Mouse (Mus musculus): ENCODE results near the gene Vstm4. TPM values are rescaled to one million over a fixed set of nuclear protein-coding genes. Genes with fewer than 3 reads are reported as not detected.
A peak's percentile ranks its signal among the peaks of the same experiment; 100 is the strongest.

Gene Vstm4
- polyA plus RNA-seq, 1 experiment from 2014 or later, result 4.2 TPM

DNA sequence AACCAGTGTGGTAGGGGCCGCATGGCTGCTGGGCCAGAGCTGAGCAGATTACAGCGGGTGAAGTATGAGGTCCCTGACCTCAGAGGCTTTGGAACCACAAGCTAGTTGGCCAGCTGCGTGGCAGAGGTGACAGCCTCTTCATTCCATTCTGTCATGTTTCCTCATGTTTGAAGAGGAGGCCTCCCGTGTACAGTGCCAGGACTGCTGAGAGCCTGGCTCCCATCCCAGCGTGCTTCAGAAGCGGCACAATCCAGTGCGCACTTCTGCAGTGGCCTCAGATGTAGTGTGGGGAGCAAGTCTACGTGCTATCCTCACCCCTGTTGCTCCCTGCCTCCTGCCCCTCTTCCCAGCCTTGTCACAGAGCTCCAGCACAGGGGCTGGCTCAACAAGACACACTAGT, 99.9 kb downstream of the Vstm4 start:
- 80% methylated on average over 8 of the region's 8 CpGs for WGBS
- H3K4me1 ChIP-seq (ENCODE audit: control insufficient read depth, insufficient read depth, low read length), result no peaks in the 10 kb centered on the region
- no peak overlapping the region for H3K4me2 ChIP-seq (ENCODE audit: low read depth, low read length)
- DNase-seq (ENCODE audit: low spot score) (no peak), ATAC-seq (replicated peaks; ENCODE audit: insufficient number of reproducible peaks, low FRiP score, low TSS enrichment, low read depth) (no peak)
- H3K9ac ChIP-seq (replicated peaks; ENCODE audit: low read length), result no peak overlapping the region
- H3K27me3 ChIP-seq (ENCODE audit: control insufficient read depth, insufficient read depth, low read length), result no peaks in the 10 kb centered on the region
- no peak overlapping the region for H3K4me3 ChIP-seq (ENCODE audit: low read depth, low read length)
- H3K9me3 ChIP-seq (replicated peaks; ENCODE audit: control insufficient read depth, low read length), result no peaks in the 10 kb centered on the region
- H3K27ac ChIP-seq (replicated peaks; ENCODE audit: low read depth, low read length), result no peak overlapping the region
- no peaks in the 10 kb centered on the region for H3K36me3 ChIP-seq (replicated peaks; ENCODE audit: control insufficient read depth, insufficient read depth, low read depth, low read length)

DNA sequence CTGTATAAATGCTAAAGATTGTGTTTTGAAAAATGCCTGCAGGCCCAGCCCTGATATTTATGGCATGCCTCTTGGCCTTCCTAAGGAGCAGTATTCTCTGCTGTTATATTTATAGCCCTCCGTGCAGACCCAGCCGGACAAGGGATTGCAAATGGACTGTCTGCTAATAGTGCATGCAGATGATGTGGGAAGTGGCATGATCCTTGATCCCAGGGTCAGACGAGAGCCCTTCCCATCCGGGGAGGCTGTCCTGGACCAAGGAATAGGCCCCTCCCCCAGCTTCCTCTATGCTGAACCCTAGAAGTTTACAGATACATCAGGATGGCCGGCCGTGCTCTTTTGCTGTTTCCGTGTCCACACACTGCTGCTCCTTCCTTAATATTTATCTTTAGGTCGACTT, 102.1 kb downstream of the Vstm4 start:
- no peak for ATAC-seq (replicated peaks; ENCODE audit: insufficient number of reproducible peaks, low FRiP score, low TSS enrichment, low read depth)
- no peak overlapping the region for H3K27ac ChIP-seq (replicated peaks; ENCODE audit: low read depth, low read length)
- H3K9me3 ChIP-seq (replicated peaks; ENCODE audit: control insufficient read depth, low read length), result no peaks in the 10 kb centered on the region
- H3K4me3 ChIP-seq (ENCODE audit: low read depth, low read length), result no peak overlapping the region
- no peak overlapping the region for H3K9ac ChIP-seq (replicated peaks; ENCODE audit: low read length)
- H3K4me2 ChIP-seq (ENCODE audit: low read depth, low read length), result no peak overlapping the region
- no peaks in the 10 kb centered on the region for H3K27me3 ChIP-seq (ENCODE audit: control insufficient read depth, insufficient read depth, low read length)
- no peaks in the 10 kb centered on the region for H3K36me3 ChIP-seq (replicated peaks; ENCODE audit: control insufficient read depth, insufficient read depth, low read depth, low read length)
- H3K4me1 ChIP-seq (ENCODE audit: control insufficient read depth, insufficient read depth, low read length), result no peaks in the 10 kb centered on the region
- WGBS, result 45% methylated on average over 8 of the region's 8 CpGs
- DNase-seq (ENCODE audit: low spot score), result no peak

DNA sequence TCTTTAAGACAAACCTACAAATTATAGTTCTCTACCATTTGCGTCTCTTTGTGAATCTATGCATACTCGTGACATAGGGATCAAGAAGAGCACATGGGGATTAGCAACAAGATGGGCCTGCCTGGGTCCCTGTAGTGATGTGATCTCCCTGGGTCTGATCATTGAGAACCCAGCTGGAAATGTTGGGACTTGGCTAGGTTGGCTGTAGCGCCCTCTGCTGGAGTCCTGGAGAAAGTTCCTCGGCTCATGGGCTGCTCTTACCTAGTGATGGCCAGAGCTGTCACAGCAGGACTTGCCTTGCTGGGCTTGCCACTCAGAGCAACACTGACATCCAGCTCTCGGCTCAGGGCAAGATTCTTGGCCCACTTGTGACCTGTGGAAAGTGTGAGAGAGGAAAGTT, 103.9 kb downstream of the Vstm4 start:
- Histone ChIP-seq H3K9me3 (replicated peaks; ENCODE audit: control insufficient read depth, low read length) (no peaks in the 10 kb centered on the region), H3K27me3 (ENCODE audit: control insufficient read depth, insufficient read depth, low read length) (no peaks in the 10 kb centered on the region), H3K4me1 (ENCODE audit: control insufficient read depth, insufficient read depth, low read length) (no peaks in the 10 kb centered on the region), H3K9ac (replicated peaks; ENCODE audit: low read length) (no peak overlapping the region), H3K4me3 (ENCODE audit: low read depth, low read length) (no peak overlapping the region), H3K27ac (replicated peaks; ENCODE audit: low read depth, low read length) (no peak overlapping the region), H3K36me3 (replicated peaks; ENCODE audit: control insufficient read depth, insufficient read depth, low read depth, low read length) (no peaks in the 10 kb centered on the region), H3K4me2 (ENCODE audit: low read depth, low read length) (no peak overlapping the region)
- DNase-seq (ENCODE audit: low spot score), result peak; percentile 79
- 31% methylated on average over 5 of the region's 5 CpGs for WGBS
- ATAC-seq (replicated peaks; ENCODE audit: insufficient number of reproducible peaks, low FRiP score, low TSS enrichment, low read depth), result no peak

DNA sequence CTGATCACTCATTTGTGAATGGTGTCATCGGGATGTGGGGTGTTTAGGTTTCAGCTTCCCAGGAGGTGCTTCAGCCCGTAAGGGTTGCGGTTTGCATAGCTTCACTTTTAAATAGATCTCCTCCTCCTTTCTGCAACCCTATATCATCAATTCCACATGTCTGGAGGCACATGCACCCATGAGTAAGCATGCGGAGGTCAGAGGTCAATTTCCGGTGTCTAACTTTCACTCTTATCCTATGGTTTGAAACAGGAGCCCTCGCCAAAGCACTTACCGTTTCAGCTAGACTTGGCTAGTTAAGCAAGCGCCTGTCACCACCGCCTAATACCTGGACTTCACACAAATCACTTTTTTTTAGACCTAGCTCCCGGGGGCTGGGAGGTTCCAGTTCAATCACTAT, 108.2 kb downstream of the Vstm4 start:
- Histone ChIP-seq H3K36me3 (replicated peaks; ENCODE audit: control insufficient read depth, insufficient read depth, low read depth, low read length) (no peaks in the 10 kb centered on the region), H3K4me2 (ENCODE audit: low read depth, low read length) (no peak overlapping the region), H3K9me3 (replicated peaks; ENCODE audit: control insufficient read depth, low read length) (no peaks in the 10 kb centered on the region), H3K27ac (replicated peaks; ENCODE audit: low read depth, low read length) (no peak overlapping the region), H3K27me3 (ENCODE audit: control insufficient read depth, insufficient read depth, low read length) (no peaks in the 10 kb centered on the region), H3K4me3 (ENCODE audit: low read depth, low read length) (no peak overlapping the region), H3K9ac (replicated peaks; ENCODE audit: low read length) (no peak overlapping the region), H3K4me1 (ENCODE audit: control insufficient read depth, insufficient read depth, low read length) (no peaks in the 10 kb centered on the region; the same call in 1 of the 2 replicates)
- DNase-seq (ENCODE audit: low spot score), result peak; percentile 62
- no peak for ATAC-seq (replicated peaks; ENCODE audit: insufficient number of reproducible peaks, low FRiP score, low TSS enrichment, low read depth)
- WGBS, result 44% methylated on average over 10 of the region's 10 CpGs

DNA sequence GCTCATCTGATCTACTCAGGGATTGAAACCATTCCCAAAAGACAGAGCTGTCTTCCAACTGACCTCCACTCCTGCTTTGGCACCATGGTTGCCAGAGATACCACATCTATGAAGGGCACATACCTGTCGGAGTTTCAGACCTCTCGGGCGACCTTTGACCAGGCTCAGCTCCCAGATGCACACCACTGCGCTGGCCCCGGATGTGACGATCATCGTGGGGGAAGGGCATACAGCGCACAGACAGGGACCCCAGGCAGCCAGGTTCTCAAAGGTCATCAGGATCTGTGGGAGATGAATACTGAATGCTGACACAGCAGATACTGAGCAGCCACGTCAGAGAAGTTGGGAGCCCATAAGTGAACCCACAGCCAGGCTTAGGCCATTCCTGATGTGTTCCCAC, 114.1 kb downstream of the Vstm4 start:
- H3K4me1 ChIP-seq (ENCODE audit: control insufficient read depth, insufficient read depth, low read length), result no peaks in the 10 kb centered on the region; the same call in 1 of the 2 replicates
- 68% methylated on average over 9 of the region's 9 CpGs for WGBS
- H3K27me3 ChIP-seq (ENCODE audit: control insufficient read depth, insufficient read depth, low read length), result no peaks in the 10 kb centered on the region
- H3K9ac ChIP-seq (replicated peaks; ENCODE audit: low read length), result no peak overlapping the region
- no peaks in the 10 kb centered on the region for H3K36me3 ChIP-seq (replicated peaks; ENCODE audit: control insufficient read depth, insufficient read depth, low read depth, low read length)
- no peaks in the 10 kb centered on the region for H3K9me3 ChIP-seq (replicated peaks; ENCODE audit: control insufficient read depth, low read length)
- DNase-seq (ENCODE audit: low spot score) (no peak), ATAC-seq (replicated peaks; ENCODE audit: insufficient number of reproducible peaks, low FRiP score, low TSS enrichment, low read depth) (no peak)
- no peak overlapping the region for H3K27ac ChIP-seq (replicated peaks; ENCODE audit: low read depth, low read length)
- no peak overlapping the region for H3K4me2 ChIP-seq (ENCODE audit: low read depth, low read length)
- no peak overlapping the region for H3K4me3 ChIP-seq (ENCODE audit: low read depth, low read length)

DNA sequence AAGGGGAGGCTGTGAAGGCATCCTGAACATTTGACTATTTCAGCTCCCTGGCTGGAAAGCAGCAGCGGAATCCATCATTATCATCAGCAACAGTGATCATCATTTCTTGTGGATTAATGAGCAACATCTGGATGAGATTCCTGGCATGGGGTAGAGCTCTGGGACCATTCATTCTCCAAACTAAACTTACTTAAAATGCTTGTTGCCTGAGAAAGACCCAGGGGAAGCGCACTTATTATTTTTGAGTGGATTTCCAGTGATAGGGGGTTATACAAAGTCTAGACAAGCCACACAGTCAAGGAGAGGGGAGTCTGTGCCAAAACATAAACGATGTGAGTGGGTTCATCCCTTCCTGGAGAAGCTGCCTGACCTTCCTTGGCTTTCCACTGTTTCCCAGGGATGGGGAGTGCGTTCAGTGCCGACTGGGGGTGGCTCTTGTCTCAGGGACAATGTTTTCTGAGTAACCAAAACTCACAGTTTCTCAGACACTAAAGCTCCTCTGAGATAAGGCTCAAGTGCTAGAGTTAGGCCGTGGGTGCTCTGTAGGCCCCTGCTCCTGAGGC, 127.7 kb downstream of the Vstm4 start:
- no peak overlapping the region for H3K4me2 ChIP-seq (ENCODE audit: low read depth, low read length)
- 64% methylated on average over 6 of the region's 6 CpGs for WGBS
- no peaks in the 10 kb centered on the region for H3K27me3 ChIP-seq (ENCODE audit: control insufficient read depth, insufficient read depth, low read length)
- no peaks in the 10 kb centered on the region for H3K4me1 ChIP-seq (ENCODE audit: control insufficient read depth, insufficient read depth, low read length)
- no peak for ATAC-seq (replicated peaks; ENCODE audit: insufficient number of reproducible peaks, low FRiP score, low TSS enrichment, low read depth)
- H3K27ac ChIP-seq (replicated peaks; ENCODE audit: low read depth, low read length), result no peak overlapping the region
- H3K36me3 ChIP-seq (replicated peaks; ENCODE audit: control insufficient read depth, insufficient read depth, low read depth, low read length), result no peaks in the 10 kb centered on the region
- no peaks in the 10 kb centered on the region for H3K9me3 ChIP-seq (replicated peaks; ENCODE audit: control insufficient read depth, low read length)
- no peak overlapping the region for H3K9ac ChIP-seq (replicated peaks; ENCODE audit: low read length)
- no peak overlapping the region for H3K4me3 ChIP-seq (ENCODE audit: low read depth, low read length)
- no peak for DNase-seq (ENCODE audit: low spot score)

DNA sequence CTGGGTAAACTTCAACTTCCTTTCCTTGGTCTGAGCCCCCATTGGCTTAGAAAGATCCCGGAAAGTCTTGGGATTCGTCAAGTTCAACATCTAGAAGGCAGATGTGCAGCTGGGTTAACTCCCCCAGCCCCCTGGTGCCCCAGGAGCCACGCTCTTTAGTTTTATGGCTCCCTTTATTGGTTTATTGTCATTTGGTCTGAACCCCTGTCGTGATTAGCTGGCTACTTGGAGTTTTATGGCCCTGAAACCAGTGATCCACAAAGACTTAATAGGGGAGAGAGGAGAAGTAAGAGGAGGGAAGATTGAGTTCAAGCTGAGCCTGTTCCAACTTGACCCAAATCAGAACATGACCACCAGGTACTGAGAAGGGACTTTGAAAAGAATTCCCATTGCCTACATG, 130.1 kb downstream of the Vstm4 start:
- 72% methylated on average over 4 of the region's 4 CpGs for WGBS
- no peak for DNase-seq (ENCODE audit: low spot score)
- no peak for ATAC-seq (replicated peaks; ENCODE audit: insufficient number of reproducible peaks, low FRiP score, low TSS enrichment, low read depth)
- Histone ChIP-seq H3K9me3 (replicated peaks; ENCODE audit: control insufficient read depth, low read length) (no peaks in the 10 kb centered on the region), H3K27ac (replicated peaks; ENCODE audit: low read depth, low read length) (no peak overlapping the region), H3K36me3 (replicated peaks; ENCODE audit: control insufficient read depth, insufficient read depth, low read depth, low read length) (no peaks in the 10 kb centered on the region), H3K27me3 (ENCODE audit: control insufficient read depth, insufficient read depth, low read length) (no peaks in the 10 kb centered on the region), H3K4me1 (ENCODE audit: control insufficient read depth, insufficient read depth, low read length) (no peaks in the 10 kb centered on the region), H3K9ac (replicated peaks; ENCODE audit: low read length) (no peak overlapping the region), H3K4me3 (ENCODE audit: low read depth, low read length) (no peak overlapping the region), H3K4me2 (ENCODE audit: low read depth, low read length) (no peak overlapping the region)

All from embryonic facial prominence, embryonic 11.5 days (tissue).